In genomic region chr4:152262187-152262586, GRCm38 (mm10) we compare ENCODE assay signal across 21 mouse cellular contexts. TPM values are rescaled to one million over a fixed set of nuclear protein-coding genes. Genes with fewer than 3 reads are reported as not detected.
DNase-seq lines count a peak whose midpoint lies in the region; ATAC-seq lines count a peak whose summit lies in the region.
"Had no signal": no experiment of that assay in that cellular context is flagged by ENCODE, and none has a peak within 500 bp of the region (broad histone marks: within the 10 kb centered on the region; RNA-seq: fewer than 3 reads in every experiment).

No protein-coding gene starts in this region.

- H3K27me3 ChIP-seq in heart, embryonic 12.5 days (replicated peaks), result no peaks in the 10 kb centered on the region
- 0 out of 2 replicates have a peak, but pooled peaks cover 3% of the 10 kb centered on the region for H3K27me3 ChIP-seq in limb, embryonic 10.5 days (ENCODE audit: low read depth, poor library complexity, severe bottlenecking)
- no peaks in the 10 kb centered on the region for H3K27me3 ChIP-seq in intestine, embryonic 15.5 days (replicated peaks)
- H3K27me3 ChIP-seq: embryonic facial prominence, embryonic 15.5 days; forebrain, embryonic 12.5 days; hindbrain, embryonic 15.5 days; midbrain, embryonic 13.5 days had no signal

- H3K4me2 ChIP-seq in heart, embryonic 12.5 days, result peak overlapping the region; percentile 39
- no peak overlapping the region for H3K4me2 ChIP-seq in intestine, embryonic 15.5 days (replicated peaks)
- H3K4me2 ChIP-seq: embryonic facial prominence, embryonic 15.5 days; forebrain, embryonic 12.5 days; hindbrain, embryonic 15.5 days; midbrain, embryonic 13.5 days had no signal

- peaks cover 18% of the 10 kb centered on the region for H3K36me3 ChIP-seq in heart, embryonic 12.5 days
- no peaks in the 10 kb centered on the region for H3K36me3 ChIP-seq in limb, embryonic 10.5 days
- 0 out of 2 replicates have a peak, but pooled peaks cover 3% of the 10 kb centered on the region for H3K36me3 ChIP-seq in intestine, embryonic 15.5 days
- H3K36me3 ChIP-seq: embryonic facial prominence, embryonic 15.5 days had no signal

- H3K4me3 ChIP-seq in heart, embryonic 12.5 days, result no peak overlapping the region
- H3K4me3 ChIP-seq in limb, embryonic 10.5 days, result no peak overlapping the region
- no peak overlapping the region for H3K4me3 ChIP-seq in intestine, embryonic 15.5 days (replicated peaks)
- H3K4me3 ChIP-seq: embryonic facial prominence, embryonic 15.5 days; forebrain, embryonic 12.5 days; hindbrain, embryonic 15.5 days; midbrain, embryonic 13.5 days had no signal

- WGBS in heart, embryonic 12.5 days, result 33% methylated on average over 9 of the region's 9 CpGs
- WGBS in limb, embryonic 10.5 days, result 75% methylated on average over 9 of the region's 9 CpGs
- 63% methylated on average over 9 of the region's 9 CpGs for WGBS in intestine, embryonic 15.5 days

- H3K9ac ChIP-seq in heart, embryonic 12.5 days, result peak overlapping the region; percentile 15; the same call in 1 of the 2 replicates
- no peak overlapping the region for H3K9ac ChIP-seq in intestine, embryonic 15.5 days
- H3K9ac ChIP-seq: embryonic facial prominence, embryonic 15.5 days; forebrain, embryonic 12.5 days; hindbrain, embryonic 15.5 days; midbrain, embryonic 13.5 days had no signal

- H3K27ac ChIP-seq in heart, embryonic 12.5 days (ENCODE audit: poor library complexity, severe bottlenecking), result peak overlapping the region; percentile 88
- 0 out of 2 replicates have a peak overlapping the region, but pooled peaks have one; percentile 36 for H3K27ac ChIP-seq in limb, embryonic 10.5 days
- no peak overlapping the region for H3K27ac ChIP-seq in intestine, embryonic 15.5 days
- H3K27ac ChIP-seq: embryonic facial prominence, embryonic 15.5 days; forebrain, embryonic 12.5 days; hindbrain, embryonic 15.5 days; macrophage; midbrain, embryonic 13.5 days had no signal

- H3K9me3 ChIP-seq in heart, embryonic 12.5 days (replicated peaks), result no peaks in the 10 kb centered on the region
- no peaks in the 10 kb centered on the region for H3K9me3 ChIP-seq in limb, embryonic 10.5 days (replicated peaks)
- H3K9me3 ChIP-seq in intestine, embryonic 15.5 days, result no peaks in the 10 kb centered on the region
- H3K9me3 ChIP-seq: embryonic facial prominence, embryonic 15.5 days; forebrain, embryonic 12.5 days; hindbrain, embryonic 15.5 days; midbrain, embryonic 13.5 days had no signal

- ATAC-seq in heart, embryonic 12.5 days (ENCODE audit: insufficient number of reproducible peaks, low FRiP score), result 0 out of 2 replicates have a peak, but pooled peaks have one; percentile 13
- ATAC-seq in intestine, embryonic 15.5 days, result no peak
- ATAC-seq: midbrain, embryonic 13.5 days had no signal

- peaks cover 79% of the 10 kb centered on the region for H3K4me1 ChIP-seq in heart, embryonic 12.5 days (replicated peaks)
- peaks cover 49% of the 10 kb centered on the region for H3K4me1 ChIP-seq in limb, embryonic 10.5 days
- peaks cover 19% of the 10 kb centered on the region for H3K4me1 ChIP-seq in intestine, embryonic 15.5 days (replicated peaks)

- DNase-seq in heart, adult 18-20 months, result peak; percentile 58 to 76
- DNase-seq in heart, adult 8-10 months (ENCODE audit: low spot score), result no peak
- peak; percentile 69 for DNase-seq in brain, adult 2 months (ENCODE audit: low read depth, low spot score)
- no peak for DNase-seq in limb, embryonic 10.5 days (ENCODE audit: low spot score)
- DNase-seq in thymus, postnatal 0 days (ENCODE audit: low spot score), result no peak
- DNase-seq: adrenal gland, adult 8-10 months; cerebellum, adult 8-10 months; kidney, adult 18-20 months; kidney, postnatal 4 days; left cerebral cortex, postnatal 4 days; lung, adult 18-20 months; right cerebral cortex, postnatal 14 days had no signal

RNA-seq across cellular contexts. Expression of gene Gpr153, which starts 11.8 kb away (rescaled TPM):
- total RNA-seq in heart, adult 18-20 months (2021), result 10 to 100 TPM in 1 of 2 experiments, 1 to 10 TPM in 1; 8.0 to 10.2 TPM
- total RNA-seq in heart, adult 8-10 months (2022), result 10 to 100 TPM in 2 of 4 experiments, 1 to 10 TPM in 2; 5.6 to 11.9 (median 9.8) TPM
- 11.9 and 14.0 TPM in 2 replicates for polyA plus RNA-seq in heart, embryonic 12.5 days (2016; fragmentation: Nextera tagmentation; extraction: Ambion mirVana)
- polyA plus RNA-seq in limb, embryonic 10.5 days (2016; fragmentation: Nextera tagmentation; extraction: Ambion mirVana), result 1.4 and 3.0 TPM in 2 replicates
- 7.3 and 8.1 TPM in 2 replicates for polyA plus RNA-seq in intestine, embryonic 15.5 days (2015; fragmentation: Nextera tagmentation; extraction: Ambion mirVana)
- polyA plus RNA-seq in thymus, postnatal 0 days (2015; fragmentation: Nextera tagmentation; extraction: Ambion mirVana), result 1.2 and 1.4 TPM in 2 replicates
- polyA plus RNA-seq: macrophage had no signal

RNA-seq across cellular contexts. Expression of gene Hes3, which starts 29.3 kb away (rescaled TPM):
- total RNA-seq in heart, adult 18-20 months (2021), result not detected
- not detected for total RNA-seq in heart, adult 8-10 months (2022)
- not detected in 2 replicates for polyA plus RNA-seq in heart, embryonic 12.5 days (2016; fragmentation: Nextera tagmentation; extraction: Ambion mirVana)
- polyA plus RNA-seq in limb, embryonic 10.5 days (2016; fragmentation: Nextera tagmentation; extraction: Ambion mirVana), result not detected in 2 replicates
- polyA plus RNA-seq in intestine, embryonic 15.5 days (2015; fragmentation: Nextera tagmentation; extraction: Ambion mirVana), result not detected in 2 replicates
- polyA plus RNA-seq in thymus, postnatal 0 days (2015; fragmentation: Nextera tagmentation; extraction: Ambion mirVana), result 0.07 TPM in 1 of 2 replicates, not detected in the other
- total RNA-seq: adrenal gland, adult 8-10 months; gastrocnemius, adult 8-10 months; layer of hippocampus, postnatal 14 days had no signal
- polyA plus RNA-seq: embryonic facial prominence, embryonic 15.5 days; macrophage had no signal

RNA-seq across cellular contexts. Expression of gene Icmt, which starts 34.8 kb away (rescaled TPM):
- total RNA-seq in heart, adult 18-20 months (2021), result 10 to 100 TPM; 25.7 to 32.2 TPM
- total RNA-seq in heart, adult 8-10 months (2022), result 10 to 100 TPM; 25.2 to 36.4 (median 30.6) TPM
- 24.0 and 25.4 TPM in 2 replicates for polyA plus RNA-seq in heart, embryonic 12.5 days (2016; fragmentation: Nextera tagmentation; extraction: Ambion mirVana)
- polyA plus RNA-seq in limb, embryonic 10.5 days (2016; fragmentation: Nextera tagmentation; extraction: Ambion mirVana), result 31.4 and 33.9 TPM in 2 replicates
- polyA plus RNA-seq in intestine, embryonic 15.5 days (2015; fragmentation: Nextera tagmentation; extraction: Ambion mirVana), result 17.3 and 17.6 TPM in 2 replicates
- 19.2 and 19.7 TPM in 2 replicates for polyA plus RNA-seq in thymus, postnatal 0 days (2015; fragmentation: Nextera tagmentation; extraction: Ambion mirVana)

RNA-seq across cellular contexts. Expression of gene Rnf207, which starts 56.6 kb away (rescaled TPM):
- 10 to 100 TPM; 38.8 to 46.0 TPM for total RNA-seq in heart, adult 18-20 months (2021)
- 10 to 100 TPM; 29.1 to 63.4 (median 46.1) TPM for total RNA-seq in heart, adult 8-10 months (2022)
- 56.5 and 62.1 TPM in 2 replicates for polyA plus RNA-seq in heart, embryonic 12.5 days (2016; fragmentation: Nextera tagmentation; extraction: Ambion mirVana)
- polyA plus RNA-seq in limb, embryonic 10.5 days (2016; fragmentation: Nextera tagmentation; extraction: Ambion mirVana), result 0.70 and 1.1 TPM in 2 replicates
- 2.1 and 2.5 TPM in 2 replicates for polyA plus RNA-seq in intestine, embryonic 15.5 days (2015; fragmentation: Nextera tagmentation; extraction: Ambion mirVana)
- 0.09 TPM in 1 of 2 replicates, not detected in the other for polyA plus RNA-seq in thymus, postnatal 0 days (2015; fragmentation: Nextera tagmentation; extraction: Ambion mirVana)
- total RNA-seq: gastrocnemius, adult 8-10 months had no signal
- polyA plus RNA-seq: macrophage had no signal

Comparison
In these comparisons a context has a peak if more than half of its experiments do, and no peak if none do; other contexts are left out.
1. DNase-seq: peak in heart, adult 18-20 months (2 of 2) and brain, adult 2 months (single experiment); none in heart, adult 8-10 months (single experiment), limb, embryonic 10.5 days (single experiment) and thymus, postnatal 0 days (single experiment).